Mouse (Mus musculus) cerebellum, adult 9-10 months (tissue): ENCODE data around the gene Mcts2.
"Not testable (repeated sequence)": the region's sequence is repeated elsewhere in the genome, so short reads cannot be mapped to it uniquely, and the experiment has no call there.

Experiments
- DNase-seq: peaks from one replicate; pipeline ENCODE4 v3.0.0; 2022

The Mcts2 gene

DNA sequence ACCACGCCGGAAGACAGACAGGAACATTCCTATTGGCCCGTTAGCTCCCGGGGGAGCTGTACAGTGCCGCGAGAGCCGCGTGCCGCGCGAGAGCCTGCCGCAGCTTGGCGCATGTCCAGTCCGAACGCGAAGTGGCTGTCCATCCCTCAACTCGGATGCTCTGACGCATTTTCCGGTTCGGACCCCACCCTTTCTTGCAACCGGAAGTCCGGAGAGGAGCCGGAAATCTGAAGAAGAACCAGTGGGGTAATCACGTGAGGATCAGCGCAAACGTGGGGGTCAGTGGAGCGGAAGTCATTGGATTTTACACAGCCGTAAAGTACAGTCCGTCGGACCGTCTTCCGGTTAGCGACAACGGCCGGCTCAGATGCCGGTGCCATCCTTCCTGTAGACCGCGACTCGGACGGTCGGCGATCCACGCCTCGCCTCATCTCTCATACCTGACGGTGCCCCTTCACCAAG is at the start of gene Mcts2:
Mcts2 (plus strand) TSS at position 230 of the 462 bp plus-strand sequence.
- DNase-seq = peak; percentile 97

DNA sequence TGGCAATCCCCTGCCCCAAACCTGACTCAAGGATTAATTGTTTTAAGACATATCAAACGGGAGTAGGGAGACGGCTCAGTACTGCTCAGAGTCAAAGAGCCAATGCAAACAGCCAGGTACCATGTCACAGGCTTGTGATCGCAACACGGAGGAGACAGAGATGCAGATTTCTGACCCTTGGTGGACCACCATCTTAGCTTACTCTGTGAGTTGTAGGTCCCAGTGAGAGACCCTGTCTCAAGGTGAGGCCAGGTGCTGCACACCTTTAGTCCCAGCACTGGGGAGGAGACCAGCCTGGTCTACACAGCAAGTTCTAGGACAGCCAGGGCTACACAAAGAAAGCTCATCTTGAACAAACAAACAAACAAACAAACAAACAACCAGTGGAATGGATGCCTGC is 49.5 kb upstream of the Mcts2 start:
- DNase-seq = no peak

DNA sequence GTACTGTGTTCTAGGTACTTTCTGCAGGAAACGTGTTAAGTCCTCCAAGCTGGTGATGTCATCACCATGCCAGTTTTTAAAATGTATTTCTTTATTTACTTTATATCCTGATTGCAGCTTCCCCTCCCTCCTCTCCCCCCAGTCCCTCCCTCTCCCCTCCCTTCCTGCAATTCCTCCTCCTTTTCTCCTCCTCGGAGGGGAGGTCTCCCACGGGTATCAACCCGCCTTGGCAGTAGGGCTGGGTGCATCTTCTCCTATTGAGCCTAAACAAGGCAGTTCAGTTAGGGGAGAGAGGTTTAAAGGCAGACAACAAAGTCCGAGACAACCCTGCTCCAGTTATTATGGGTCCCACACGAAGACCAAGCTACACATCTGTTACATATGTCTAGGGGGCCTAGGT is 48.0 kb upstream of the Mcts2 start:
- DNase-seq = no peak

DNA sequence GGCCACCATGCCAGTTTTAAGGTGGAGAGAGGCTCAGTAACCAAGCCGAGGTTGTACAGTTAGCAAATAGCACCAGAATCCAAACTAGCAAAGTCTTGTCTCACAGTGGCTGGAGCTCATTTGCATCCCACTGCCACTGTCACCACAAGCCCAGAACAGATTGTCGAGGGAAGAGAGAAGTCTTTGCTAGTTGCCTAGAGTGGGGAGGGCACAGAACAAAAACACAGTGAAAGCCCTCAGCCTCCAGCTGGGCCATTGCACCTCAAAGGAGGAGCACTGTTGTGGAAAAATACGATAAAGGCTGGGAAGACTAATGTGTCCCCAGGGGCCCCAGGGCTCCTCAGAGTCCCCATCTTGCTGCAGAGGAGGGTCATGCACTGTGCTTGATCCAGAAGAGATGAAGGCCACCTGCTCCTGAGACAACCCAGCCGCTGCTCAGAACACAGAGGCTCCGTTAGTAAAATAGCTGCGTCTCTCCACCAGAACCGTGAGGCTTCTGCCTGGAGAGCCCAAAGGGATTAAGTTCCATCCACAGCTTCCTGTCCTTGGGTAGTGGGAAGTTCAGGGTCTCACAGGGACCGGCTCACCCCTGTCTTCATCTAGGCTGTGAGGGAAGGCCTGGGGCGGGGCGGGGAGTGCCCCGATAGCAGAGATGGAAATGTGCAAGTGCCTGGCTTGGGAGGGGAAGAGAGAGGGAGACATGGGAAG is 47.3 kb upstream of the Mcts2 start:
- DNase-seq = no peak

DNA sequence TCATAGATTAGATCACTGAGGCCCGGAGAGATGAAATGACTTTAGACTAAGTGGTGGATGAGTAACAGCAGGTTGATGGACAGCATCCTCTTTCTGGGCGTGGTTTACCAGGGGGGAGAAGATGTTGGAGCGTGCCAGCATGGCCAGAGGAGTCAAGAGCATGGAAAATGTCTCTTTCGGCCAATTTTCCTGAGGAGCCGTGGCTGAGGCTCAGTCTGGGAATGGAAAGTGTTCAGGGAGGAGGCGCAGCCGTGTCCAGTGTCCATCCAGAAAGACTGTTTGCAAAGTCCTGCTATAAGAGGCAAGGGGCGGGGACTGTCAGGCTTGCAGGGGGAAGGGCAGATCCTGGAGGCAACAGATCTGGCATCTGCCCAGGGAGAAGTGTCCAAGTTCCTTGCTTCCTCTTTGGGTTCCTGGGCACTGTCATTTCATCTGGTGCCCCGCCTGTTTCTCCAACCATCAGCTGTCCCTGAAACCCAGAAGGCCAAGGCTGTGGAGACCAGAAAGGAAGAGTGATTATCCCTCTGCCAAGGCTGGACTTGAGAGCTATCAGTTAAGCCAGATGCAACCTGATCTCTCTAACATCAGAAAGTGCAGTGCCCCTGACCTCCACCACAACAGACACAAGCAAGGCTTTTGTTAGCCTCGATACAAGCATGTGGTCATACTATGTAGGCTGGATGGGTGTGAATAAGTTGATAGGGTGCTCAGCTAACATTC is 33.8 kb upstream of the Mcts2 start:
- no peak for DNase-seq

DNA sequence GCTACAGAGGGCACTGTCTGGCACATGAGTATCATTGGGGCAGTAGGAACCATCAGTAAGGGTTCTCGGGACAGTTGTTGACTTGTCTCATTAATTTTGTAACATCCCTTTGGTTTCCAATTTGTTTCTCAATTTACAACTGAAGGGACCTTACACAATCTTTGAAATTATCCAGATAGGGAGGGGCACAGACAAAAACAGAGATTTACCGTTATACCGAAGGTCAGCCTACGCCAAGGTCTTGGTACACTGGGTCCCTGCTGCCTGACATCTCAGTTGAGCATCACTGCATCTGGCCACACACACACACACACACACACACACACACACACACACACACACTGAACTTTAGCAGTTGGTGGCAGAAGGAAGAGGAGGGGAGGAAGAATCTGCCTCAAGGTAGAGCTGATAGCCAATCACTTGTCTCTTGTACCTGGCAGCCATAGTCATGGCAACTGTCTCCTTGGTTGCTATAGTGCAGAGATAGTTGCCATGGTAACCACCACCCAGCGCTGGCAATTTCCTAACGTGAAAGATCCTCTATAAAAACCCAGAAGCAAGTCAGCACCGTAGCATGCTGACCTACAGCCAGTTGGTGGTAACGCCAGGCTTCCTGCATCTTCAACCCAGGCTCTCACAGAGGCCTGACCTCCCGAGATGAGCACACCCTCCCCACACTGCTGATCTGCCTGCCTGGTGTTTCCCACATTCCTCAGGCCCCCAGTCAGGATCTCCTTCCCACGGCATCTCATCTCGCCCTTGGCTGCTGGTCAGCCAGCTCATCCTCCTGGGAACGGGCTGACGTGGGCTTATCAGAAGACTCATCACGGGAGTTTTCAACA is 32.7 kb upstream of the Mcts2 start:
- peak; percentile 4 for DNase-seq

DNA sequence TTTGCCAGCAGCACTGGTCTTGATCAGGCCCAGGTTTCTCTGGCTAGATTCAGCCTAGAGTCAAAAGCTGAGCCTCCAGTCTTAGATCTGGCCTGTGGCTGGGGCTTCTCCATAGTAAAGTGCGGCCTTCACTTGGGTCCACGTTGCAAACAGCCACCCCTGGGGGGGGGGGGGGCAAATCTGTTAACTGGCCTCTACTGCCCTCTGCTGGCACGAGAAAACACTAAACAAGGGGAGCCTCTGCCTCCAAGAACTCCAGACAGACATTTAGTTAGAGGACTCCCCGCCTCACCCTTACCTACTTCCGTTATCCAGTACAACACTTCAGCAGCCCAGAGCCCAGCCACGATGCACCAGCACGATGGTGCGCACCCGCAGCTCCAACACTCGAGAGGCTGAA is 29.4 kb upstream of the Mcts2 start:
- DNase-seq = no peak

DNA sequence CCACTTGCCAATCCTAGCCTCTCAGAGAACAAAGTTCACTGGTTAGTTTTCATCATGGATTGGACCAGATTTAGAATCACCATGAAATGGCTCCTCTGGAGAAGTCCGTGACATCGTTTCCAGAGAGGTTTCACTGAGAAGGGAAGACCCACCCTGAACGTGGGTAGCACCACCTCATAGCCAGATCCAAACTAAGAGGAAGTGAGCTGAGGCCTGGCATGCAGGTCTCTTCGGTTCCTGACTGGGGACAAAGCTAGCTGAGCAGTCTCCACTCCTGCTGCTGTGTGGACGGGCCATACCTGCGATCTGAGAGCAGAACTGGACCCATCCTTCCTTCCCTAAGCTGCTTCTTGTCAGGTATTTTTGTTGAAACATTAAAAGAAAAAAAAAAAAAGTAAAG is 25.7 kb upstream of the Mcts2 start:
- DNase-seq = no peak

DNA sequence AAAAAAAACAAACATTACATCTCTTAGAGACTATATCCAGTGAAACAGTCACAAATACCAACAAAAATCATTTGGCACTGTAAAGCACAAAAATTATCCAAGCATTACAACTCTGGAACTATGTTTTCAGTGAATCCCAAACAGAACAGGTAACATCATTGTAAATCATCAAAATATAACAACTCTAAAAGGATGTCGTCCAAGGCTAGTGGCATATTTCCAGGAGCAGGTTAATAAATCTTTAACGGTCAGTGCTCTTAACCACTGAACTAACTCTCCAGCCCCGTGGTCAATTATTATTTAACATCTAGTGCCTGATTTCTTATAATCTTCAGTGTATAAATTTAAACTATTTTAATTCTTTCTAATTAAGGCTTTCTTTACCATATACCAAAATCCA is 20.6 kb upstream of the Mcts2 start:
- not testable (repeated sequence) for DNase-seq

DNA sequence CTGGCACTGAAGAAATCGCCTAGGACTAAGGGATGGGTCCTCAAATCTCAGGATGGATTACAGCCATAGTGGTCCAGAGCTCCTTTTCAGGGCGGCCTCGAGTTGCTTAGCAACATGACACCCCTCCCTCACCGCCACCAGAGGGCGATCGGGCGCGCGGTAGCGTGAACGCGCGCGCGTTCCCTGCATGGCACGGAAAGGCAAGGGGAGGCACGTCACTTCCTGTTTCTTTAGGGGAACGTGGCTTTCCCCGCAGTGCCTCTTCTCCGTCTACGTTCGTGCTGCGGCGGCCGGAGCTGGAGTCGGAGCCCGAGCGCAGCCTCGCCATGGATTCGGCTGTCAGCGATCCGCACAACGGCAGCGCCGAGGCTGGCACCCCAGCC is 17.6 kb upstream of the Mcts2 start, which contains the start of gene H13:
H13 (plus strand) TSS at position 206 of the 383 bp plus-strand sequence.
- peak; percentile 92 for DNase-seq

DNA sequence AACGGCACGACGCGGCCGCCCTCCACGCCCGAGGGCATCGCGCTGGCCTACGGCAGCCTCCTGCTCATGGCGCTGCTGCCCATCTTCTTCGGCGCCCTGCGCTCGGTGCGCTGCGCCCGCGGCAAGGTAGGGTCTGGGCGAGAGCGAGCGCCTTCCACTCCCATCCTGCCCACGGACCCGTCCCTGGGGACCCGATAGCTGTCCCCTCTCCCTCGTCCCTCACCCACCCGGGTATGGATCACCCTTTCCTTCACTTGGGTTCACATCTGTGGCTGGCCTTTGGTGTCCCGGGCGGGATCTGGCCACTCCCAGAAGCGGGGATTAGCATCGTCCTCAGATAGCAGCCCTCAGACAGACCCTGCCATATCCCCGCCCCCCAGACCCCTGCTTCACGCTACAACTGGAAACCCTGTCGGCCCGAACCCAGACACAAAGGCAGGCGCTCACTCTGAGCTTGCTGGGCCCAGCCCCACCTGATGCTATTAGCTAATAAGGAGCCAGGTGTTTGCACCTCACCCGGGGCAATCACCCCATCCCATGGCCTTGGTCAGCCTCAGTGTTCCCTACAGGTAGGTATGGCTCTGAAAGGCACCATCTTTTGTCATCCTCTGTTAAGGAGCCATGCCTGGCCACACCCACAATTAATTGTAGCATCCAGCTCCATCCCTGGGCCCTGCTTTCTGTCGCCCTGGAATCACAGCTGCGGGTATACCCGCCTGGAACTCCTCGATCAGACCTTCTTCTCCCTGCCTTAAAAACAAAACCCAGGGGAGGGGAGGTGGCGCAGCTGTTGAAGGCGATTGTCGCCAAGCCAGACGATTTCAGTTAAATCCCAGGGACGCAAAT is 17.0 kb upstream of the Mcts2 start:
- DNase-seq = peak; percentile 41

DNA sequence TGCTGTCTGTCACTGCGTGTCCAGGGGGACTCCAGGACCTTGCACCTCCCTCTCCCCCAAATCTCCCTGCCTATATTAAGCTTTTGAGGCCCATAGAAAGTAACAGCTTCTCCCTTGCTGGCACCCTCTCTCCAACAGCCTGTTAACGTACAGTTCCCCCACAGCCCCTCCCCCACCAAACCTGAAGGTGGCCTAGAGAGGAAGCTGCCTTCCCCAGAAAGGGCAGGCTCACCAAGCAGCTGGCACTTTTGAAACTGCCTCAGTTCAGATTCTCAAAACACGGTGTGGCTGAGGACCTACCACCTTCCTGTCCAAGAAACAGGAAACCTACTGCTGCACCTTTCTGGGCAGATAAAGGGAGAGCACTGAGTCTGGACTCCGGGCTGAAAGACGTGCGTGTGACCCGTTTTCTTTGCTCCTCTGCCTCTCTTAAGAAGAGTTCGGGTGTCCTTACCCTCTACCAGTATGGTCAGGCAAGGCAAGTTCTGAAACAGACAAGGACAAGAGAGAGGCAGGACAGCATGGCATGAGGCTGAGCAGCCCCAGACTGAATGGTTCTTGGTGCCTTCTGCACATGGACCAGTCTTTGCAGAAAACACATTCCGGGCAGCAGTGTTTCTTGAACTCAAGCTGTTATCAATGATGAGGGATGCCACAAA is 15.7 kb upstream of the Mcts2 start:
- peak; percentile 37 for DNase-seq

DNA sequence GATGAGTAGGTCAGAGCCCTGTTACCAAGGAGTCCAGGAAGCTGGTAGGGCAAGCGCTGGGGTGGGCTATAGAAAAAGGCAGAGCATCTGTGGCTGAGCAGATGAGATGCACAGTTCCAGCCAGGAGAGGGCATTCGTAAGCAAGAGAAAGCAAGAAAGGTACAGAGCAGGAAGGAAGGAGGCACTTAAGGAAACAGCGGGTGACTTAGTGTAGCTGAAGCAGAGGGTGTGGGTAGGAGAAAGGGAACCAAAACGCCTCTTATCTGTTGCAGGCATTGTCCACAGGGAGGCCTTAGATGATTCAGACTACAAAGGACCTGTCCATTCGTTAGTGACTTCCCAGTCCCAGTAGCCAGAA is 15.2 kb upstream of the Mcts2 start:
- DNase-seq = peak; percentile 56

DNA sequence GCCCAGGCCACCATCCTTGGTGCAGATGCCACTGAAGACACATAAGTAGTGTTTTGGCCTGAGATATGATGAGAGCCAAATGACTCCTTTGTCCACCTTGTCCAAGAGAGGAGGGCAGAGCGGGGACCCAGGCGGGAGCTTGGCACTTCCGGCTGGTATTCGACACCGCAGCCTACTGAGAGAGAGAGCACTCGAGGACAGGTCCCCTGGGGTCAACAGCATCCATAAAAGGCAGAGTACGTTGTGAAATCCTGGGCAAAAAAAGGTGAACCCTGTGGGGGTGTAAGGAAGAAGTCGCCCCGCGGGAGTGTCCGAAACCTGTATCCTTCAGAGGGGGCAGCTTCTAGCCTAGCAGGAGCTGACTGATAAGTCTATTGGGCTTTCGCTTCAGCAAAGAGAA is 14.7 kb upstream of the Mcts2 start:
- DNase-seq = peak; percentile 37

DNA sequence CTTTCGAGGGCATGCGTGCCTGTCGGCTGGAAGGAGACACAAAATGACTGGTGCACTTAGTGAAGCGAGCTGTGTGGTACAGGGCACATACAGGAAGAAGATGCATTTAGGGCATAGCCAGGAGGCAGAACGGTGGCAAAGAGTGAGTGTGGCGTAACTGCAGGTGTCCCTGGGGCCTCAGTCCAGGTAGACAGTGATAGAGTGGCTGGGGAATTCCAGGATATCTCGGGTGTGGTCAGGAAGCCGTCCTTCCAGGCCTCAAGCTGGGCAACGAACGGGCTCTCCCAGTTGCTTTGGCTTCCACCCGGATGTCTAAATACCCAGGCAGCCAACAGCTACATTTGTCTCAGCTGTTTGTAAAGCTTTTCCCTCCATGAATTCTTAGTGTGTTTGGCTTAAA is 12.7 kb upstream of the Mcts2 start:
- DNase-seq = no peak

DNA sequence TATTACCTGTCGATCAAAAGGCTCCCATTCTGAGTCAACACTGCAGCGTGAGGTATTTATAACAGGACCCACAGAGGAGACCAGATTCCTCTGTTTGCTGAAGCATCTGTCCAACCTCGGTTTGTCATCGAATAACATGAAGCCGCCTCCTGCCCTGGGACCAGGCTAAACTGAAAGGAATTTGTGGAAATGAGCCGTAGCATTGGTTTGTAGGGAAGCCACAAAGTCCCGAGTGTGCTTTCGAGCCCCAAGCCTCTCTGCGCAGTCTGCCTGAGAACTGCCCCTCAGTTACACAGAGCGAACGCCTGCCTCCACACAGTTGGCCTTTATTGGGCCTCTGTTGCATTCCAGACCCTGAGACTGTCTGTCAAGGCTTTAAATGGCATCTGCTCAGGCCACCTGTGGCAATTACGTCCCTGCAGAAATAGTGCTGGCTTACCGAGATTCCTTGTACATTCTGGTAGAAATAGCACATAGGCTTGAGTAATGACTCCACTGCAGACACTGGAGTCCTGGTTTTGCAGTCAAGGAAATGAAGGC is 11.5 kb upstream of the Mcts2 start:
- peak; percentile 6 for DNase-seq

DNA sequence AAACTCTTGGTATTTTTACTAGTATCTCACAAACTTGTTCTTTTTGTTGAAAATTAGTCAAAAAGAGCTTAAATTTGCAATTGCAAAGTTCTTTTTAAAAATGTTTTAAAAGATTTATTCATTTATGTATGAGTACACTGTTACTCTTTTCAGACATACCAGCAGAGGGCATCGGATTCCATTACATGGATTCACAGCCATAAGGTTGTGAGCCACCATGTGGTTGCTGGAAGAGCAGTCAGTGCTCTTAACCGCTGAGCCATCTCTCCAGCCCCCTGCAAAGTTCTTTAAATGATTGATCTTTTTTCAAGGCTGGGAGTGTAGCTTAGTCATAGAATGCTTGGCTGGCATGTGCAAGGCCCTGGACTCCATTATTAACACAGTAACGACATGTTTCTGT is 8.5 kb upstream of the Mcts2 start:
- DNase-seq = peak; percentile 42

DNA sequence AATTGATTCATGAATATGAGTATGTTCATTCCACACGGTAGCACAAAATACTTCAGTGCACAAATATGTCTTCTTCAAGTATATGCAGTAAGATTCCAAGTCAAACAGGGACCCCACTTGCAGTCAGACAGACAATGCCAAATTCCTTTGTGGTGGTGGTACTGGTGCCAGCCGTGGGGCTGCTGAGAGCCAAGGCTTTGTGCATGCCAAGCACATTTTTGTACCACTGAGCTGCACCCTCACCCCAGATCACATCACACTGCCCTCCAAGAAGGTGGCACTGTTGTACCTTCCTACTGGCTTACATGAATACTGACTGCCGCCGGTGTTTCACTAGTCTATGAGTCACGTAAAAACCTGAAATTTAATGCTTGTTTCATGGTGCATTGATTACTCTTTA is 7.9 kb upstream of the Mcts2 start:
- peak; percentile 8 for DNase-seq

DNA sequence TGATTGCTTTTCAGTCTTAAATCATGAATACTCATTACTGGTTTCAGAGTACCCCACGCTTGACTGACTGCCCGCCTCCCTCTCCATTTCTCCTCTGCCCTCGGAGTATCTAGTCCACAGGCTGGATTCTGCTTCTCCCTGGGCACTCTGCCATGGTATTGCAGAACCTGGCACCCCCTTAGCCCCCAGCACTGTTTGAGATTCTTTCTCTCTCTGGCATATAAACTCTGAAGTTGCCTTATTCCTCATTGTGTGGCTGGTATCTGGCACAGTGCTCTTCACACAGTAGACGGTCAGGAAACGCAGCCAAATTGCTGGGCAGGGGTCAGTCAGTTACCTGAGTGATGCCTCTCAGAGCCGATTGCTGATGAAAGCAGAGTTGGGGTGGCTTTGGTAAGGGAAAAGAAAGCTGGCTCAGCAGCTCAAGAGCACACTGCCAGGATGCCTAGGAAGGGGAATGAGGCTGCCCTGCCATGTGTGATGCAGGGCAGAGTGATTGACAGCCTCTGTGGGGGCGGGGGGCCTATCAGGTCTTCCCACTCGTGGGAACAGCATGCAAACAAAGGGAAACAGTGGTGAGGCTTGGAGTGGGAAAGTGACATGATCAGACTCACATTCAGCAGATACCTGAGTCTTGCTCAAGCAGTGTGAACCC is 7.0 kb upstream of the Mcts2 start:
- peak; percentile 25 for DNase-seq

DNA sequence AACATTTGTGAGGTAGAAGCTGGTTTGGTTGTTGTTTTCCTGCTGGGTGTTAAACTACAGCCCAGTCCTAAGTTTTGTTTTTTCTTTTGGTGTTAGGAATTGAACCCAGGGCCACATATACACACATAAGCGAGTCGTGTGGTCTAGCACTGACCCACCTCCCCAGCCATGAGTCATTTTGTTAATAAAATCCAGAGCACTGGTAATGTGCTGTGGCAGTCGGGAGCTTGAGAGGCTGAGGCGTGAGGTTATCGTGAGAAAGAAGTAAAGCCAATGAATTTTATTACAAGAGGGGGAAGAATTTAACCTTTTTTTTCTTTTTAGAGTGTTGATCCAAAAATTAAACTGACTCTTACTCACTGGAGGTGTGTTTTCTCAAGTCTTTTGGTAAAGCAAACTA is 3.7 kb upstream of the Mcts2 start:
- no peak for DNase-seq

DNA sequence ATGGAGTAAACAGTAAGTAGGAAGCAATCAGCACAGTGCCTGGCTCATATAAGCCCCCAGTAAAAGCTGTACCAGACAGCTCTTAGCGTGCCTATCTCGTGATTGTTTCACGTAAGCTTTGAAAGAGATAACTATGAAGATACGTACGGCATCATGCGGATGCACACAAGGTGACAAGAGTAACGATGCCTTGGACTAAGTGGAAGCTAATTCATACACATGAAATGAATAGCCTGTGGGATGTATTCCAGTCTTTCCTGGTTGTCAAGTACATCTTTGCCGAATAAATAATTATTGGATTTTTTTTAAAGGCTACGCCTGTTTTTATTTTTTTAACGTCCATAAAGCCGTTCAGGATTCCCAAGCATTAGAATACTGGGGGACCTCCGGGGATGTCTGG is 436 bp upstream of the Mcts2 start:
- no peak for DNase-seq
